Mouse (Mus musculus): Measurements from ENCODE around the gene Elmsan1. TPM values are rescaled to one million over a fixed set of nuclear protein-coding genes. Genes with fewer than 3 reads are reported as not detected.

Gene Elmsan1
- 17.7 TPM for polyA plus RNA-seq (2014; fragmentation: Illumina TruSeq; extraction: RNeasy Lipid Tissue Mini Kit (QIAGEN cat#74804); ENCODE audit: low read depth, low replicate concordance)

GRCm38 (mm10) chr12:84218289-84219120 lies at the start of gene Elmsan1:
TSS of gene Elmsan1 (minus strand) at chr12:84218881.

DNA sequence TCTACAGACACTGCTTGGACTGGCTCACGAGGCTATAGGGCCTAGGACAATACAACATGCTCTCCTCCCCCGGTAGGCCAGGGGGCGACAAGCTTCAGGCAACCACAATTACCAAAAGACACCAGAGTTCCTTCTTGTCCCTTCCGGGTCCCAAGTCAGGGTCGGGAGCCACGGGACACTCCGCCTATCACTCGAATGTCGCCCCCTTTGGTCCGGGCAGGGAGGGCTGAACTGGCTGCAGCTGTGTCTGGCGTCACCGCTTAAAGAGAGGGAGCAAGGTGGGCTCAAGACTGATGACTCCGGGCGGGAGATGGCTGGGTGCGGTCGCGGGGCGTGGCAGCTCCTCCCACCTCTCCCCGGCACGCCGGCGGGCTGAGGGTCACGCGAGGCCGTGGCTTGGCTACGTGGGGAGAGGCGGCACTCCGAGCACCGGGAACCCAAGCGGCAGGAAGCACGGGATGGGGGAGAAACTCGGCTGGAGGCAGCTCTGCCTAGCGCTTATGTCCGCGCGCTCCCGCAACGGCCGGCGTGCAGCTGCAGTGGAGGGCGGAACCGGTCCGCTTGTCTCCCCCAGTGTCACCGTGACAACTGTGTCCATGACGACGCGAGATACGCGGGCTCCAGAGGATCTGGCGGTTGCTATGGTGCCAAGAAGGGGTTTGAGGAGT lies 70.6 kb downstream of the Elmsan1 start, which contains the start of gene Pnma1:
Pnma1 (minus strand) TSS at position 536 of the 668 bp plus-strand sequence.

DNA sequence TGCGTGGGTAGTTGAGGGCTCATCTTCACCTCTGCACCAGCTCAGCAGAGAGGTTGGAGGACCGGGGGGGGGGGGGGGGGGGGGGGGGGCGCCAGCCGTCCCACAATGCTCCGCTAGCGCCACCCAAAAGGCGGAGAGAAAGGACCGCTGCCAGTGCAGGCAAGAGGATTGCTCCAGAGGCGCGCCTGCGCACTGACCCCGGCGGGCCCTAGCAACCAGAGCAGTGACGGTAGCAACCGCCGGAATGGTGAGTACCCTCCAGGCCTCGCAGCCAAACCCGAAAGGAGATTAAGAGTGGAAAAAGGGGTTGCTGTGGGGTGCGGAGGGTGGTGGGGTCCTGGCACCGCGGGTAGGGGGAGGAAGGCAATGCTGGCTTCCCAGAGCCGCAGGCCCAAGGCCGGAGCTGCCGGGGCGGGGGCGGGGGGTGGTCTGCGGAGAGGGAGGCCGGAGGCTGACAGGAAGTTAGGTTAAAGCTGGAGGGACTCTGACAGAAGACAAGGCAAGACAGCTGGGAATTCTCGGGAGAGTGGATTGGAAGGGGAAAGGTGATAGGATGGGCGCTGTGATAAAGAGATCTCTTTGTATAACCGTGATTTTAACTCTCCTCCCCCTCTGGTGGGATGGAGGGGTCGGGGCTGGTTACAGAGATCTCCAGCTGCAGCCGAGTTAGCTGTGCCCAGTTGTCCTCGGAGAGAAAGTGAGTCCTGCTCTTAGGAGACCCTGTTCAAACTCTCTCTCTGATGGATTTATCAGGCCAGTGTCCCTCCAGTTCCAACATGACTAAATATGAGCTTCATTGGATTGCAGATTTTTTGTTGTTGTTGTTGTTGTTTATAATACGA lies 104.3 kb downstream of the Elmsan1 start, which contains the start of gene Dnal1:
Dnal1 (plus strand) TSS at position 214 of the 842 bp plus-strand sequence.

GRCm38 (mm10) chr12:84100604-84101492 lies 117.8 kb downstream of the Elmsan1 start, which contains the start of gene Acot6:
TSS of gene Acot6 (plus strand) at chr12:84100654.

Other genes starting within 250 kb of the Elmsan1 start
- not detected for gene Heatr4, start 234.0 kb downstream of the Elmsan1 start, polyA plus RNA-seq (2014; fragmentation: Illumina TruSeq; extraction: RNeasy Lipid Tissue Mini Kit (QIAGEN cat#74804); ENCODE audit: low read depth, low replicate concordance)
- gene Acot2, start 231.0 kb downstream of the Elmsan1 start, polyA plus RNA-seq (2014; fragmentation: Illumina TruSeq; extraction: RNeasy Lipid Tissue Mini Kit (QIAGEN cat#74804); ENCODE audit: low read depth, low replicate concordance): 0.82 TPM
- 7.6 TPM for gene Acot1, start 209.4 kb downstream of the Elmsan1 start, polyA plus RNA-seq (2014; fragmentation: Illumina TruSeq; extraction: RNeasy Lipid Tissue Mini Kit (QIAGEN cat#74804); ENCODE audit: low read depth, low replicate concordance)
- 10.4 TPM for gene Acot4, start 180.5 kb downstream of the Elmsan1 start, polyA plus RNA-seq (2014; fragmentation: Illumina TruSeq; extraction: RNeasy Lipid Tissue Mini Kit (QIAGEN cat#74804); ENCODE audit: low read depth, low replicate concordance)
- not detected for gene Gm49366, start 179.9 kb downstream of the Elmsan1 start, polyA plus RNA-seq (2014; fragmentation: Illumina TruSeq; extraction: RNeasy Lipid Tissue Mini Kit (QIAGEN cat#74804); ENCODE audit: low read depth, low replicate concordance)
- gene Acot3, start 166.7 kb downstream of the Elmsan1 start, polyA plus RNA-seq (2014; fragmentation: Illumina TruSeq; extraction: RNeasy Lipid Tissue Mini Kit (QIAGEN cat#74804); ENCODE audit: low read depth, low replicate concordance): not detected
- not detected for gene Acot5, start 149.6 kb downstream of the Elmsan1 start, polyA plus RNA-seq (2014; fragmentation: Illumina TruSeq; extraction: RNeasy Lipid Tissue Mini Kit (QIAGEN cat#74804); ENCODE audit: low read depth, low replicate concordance)
- gene Acot6, start 118.2 kb downstream of the Elmsan1 start, polyA plus RNA-seq (2014; fragmentation: Illumina TruSeq; extraction: RNeasy Lipid Tissue Mini Kit (QIAGEN cat#74804); ENCODE audit: low read depth, low replicate concordance): 8.3 TPM
- gene Dnal1, start 104.5 kb downstream of the Elmsan1 start, polyA plus RNA-seq (2014; fragmentation: Illumina TruSeq; extraction: RNeasy Lipid Tissue Mini Kit (QIAGEN cat#74804); ENCODE audit: low read depth, low replicate concordance): 13.6 TPM
- gene Pnma1, start 70.4 kb downstream of the Elmsan1 start, polyA plus RNA-seq (2014; fragmentation: Illumina TruSeq; extraction: RNeasy Lipid Tissue Mini Kit (QIAGEN cat#74804); ENCODE audit: low read depth, low replicate concordance): not detected
- 113 TPM for gene Ptgr2, start 66.4 kb upstream of the Elmsan1 start, polyA plus RNA-seq (2014; fragmentation: Illumina TruSeq; extraction: RNeasy Lipid Tissue Mini Kit (QIAGEN cat#74804); ENCODE audit: low read depth, low replicate concordance)
- 45.7 TPM for gene Zfp410, start 98.0 kb upstream of the Elmsan1 start, polyA plus RNA-seq (2014; fragmentation: Illumina TruSeq; extraction: RNeasy Lipid Tissue Mini Kit (QIAGEN cat#74804); ENCODE audit: low read depth, low replicate concordance)
- gene Coq6, start 142.8 kb upstream of the Elmsan1 start, polyA plus RNA-seq (2014; fragmentation: Illumina TruSeq; extraction: RNeasy Lipid Tissue Mini Kit (QIAGEN cat#74804); ENCODE audit: low read depth, low replicate concordance): 2.2 TPM
- gene Fam161b, start 143.0 kb upstream of the Elmsan1 start, polyA plus RNA-seq (2014; fragmentation: Illumina TruSeq; extraction: RNeasy Lipid Tissue Mini Kit (QIAGEN cat#74804); ENCODE audit: low read depth, low replicate concordance): 4.2 TPM
- 216 TPM for gene Entpd5, start 190.1 kb upstream of the Elmsan1 start, polyA plus RNA-seq (2014; fragmentation: Illumina TruSeq; extraction: RNeasy Lipid Tissue Mini Kit (QIAGEN cat#74804); ENCODE audit: low read depth, low replicate concordance)
- 10.3 TPM for gene Bbof1, start 190.2 kb upstream of the Elmsan1 start, polyA plus RNA-seq (2014; fragmentation: Illumina TruSeq; extraction: RNeasy Lipid Tissue Mini Kit (QIAGEN cat#74804); ENCODE audit: low read depth, low replicate concordance)
- 11.0 TPM for gene Rnf113a2, start 198.3 kb upstream of the Elmsan1 start, polyA plus RNA-seq (2014; fragmentation: Illumina TruSeq; extraction: RNeasy Lipid Tissue Mini Kit (QIAGEN cat#74804); ENCODE audit: low read depth, low replicate concordance)
- gene Aldh6a1, start 232.1 kb upstream of the Elmsan1 start, polyA plus RNA-seq (2014; fragmentation: Illumina TruSeq; extraction: RNeasy Lipid Tissue Mini Kit (QIAGEN cat#74804); ENCODE audit: low read depth, low replicate concordance): 99.9 TPM
- 20.2 TPM for gene Lin52, start 232.5 kb upstream of the Elmsan1 start, polyA plus RNA-seq (2014; fragmentation: Illumina TruSeq; extraction: RNeasy Lipid Tissue Mini Kit (QIAGEN cat#74804); ENCODE audit: low read depth, low replicate concordance)